Mouse (Mus musculus): ENCODE data around the gene Fam209.

Fam209 gene

GRCm38 (mm10) chr2:172472318-172472717 is at the start of gene Fam209:
TSS of gene Fam209 (plus strand) at chr2:172472520.
- in situ Hi-C loops (cut with MseI, MboI): loop anchor here in 1 of 2 experiments (10.0 kb wide), 1 partner anchor 302 kb away; no protein-coding TSS in a partner anchor

- in situ Hi-C loops (cut with MseI, MboI): no loop called here
These were observed 41.7 kb upstream of the Fam209 start for GRCm38 (mm10) chr2:172430609-172431008.

DNA sequence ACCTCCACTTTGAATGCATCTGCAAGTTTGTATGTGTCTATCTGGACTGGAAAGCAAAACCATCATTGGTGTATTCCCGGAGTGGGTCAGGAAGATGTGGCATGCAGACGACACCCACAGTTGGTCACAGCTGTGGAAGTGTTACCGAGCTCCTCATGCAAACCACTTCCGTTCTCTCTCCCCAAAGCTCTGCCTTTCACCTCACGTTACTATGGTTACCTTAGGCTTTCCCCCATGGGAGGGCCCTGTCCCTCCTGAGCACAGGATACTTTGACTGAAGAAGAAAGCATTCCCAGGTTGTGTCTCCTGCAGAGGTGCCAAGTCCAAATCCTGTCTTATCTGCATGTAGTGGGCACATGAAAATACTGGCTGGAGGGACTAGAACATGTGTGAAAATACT is 38.6 kb upstream of the Fam209 start:
- in situ Hi-C loops (cut with MseI, MboI): no loop called here

DNA sequence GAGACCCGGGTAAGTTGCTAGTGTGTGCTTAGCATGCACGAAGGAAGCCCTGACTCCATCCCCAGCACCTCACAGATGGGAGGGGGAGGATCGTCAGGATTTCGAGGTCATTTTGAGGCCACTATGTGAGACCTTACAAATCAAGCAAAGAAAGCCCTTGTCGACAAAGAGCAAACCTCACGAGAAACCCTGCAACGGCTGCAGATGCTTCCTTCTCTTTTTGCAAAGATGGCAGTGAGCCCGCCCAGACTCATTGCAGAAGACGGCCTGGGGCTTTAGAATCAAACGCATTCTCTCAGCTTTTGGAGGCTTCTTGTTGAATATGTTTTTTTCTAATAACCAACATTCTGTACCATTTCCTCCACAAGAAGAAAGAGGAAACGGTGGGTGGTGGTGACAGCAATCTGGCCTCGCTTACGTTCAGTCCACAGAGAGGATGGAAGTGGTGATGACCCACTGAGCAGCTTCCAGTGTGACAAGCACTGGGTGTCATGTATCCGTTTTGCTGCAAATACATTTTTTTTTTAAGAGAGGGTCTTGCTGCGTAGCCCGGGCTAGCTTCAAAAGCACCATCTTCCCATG is 34.9 kb upstream of the Fam209 start:
- in situ Hi-C loops (cut with MseI, MboI): no loop called here

GRCm38 (mm10) chr2:172439843-172440639 is 32.3 kb upstream of the Fam209 start, which contains the start of gene Rtf2:
TSS of gene Rtf2 (plus strand) at chr2:172440556.
- in situ Hi-C loops (cut with MseI, MboI): no loop called here

DNA sequence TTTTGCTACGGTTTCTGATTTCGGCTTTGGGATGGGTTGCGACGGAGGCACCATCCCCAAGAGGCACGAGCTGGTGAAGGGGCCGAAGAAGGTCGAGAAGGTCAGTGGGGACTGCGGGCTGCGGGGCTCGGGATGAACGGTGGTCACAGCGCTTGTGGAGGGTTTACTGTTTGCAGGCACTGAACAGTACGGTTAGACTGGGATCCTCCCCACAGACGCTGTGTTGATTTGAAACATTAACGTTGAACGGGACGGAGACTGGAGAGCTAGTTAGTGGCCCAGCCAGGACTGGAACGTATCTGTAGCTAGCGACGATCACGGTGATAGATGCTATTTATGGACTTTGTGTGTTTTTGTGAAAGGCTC is 31.7 kb upstream of the Fam209 start:
- in situ Hi-C loops (cut with MseI, MboI): no loop called here

- in situ Hi-C loops (cut with MseI, MboI): no loop called here
These were observed 31.1 kb upstream of the Fam209 start for GRCm38 (mm10) chr2:172441176-172441575.

GRCm38 (mm10) chr2:172445617-172446016 is 26.7 kb upstream of the Fam209 start:
- in situ Hi-C loops (cut with MseI, MboI): no loop called here

DNA sequence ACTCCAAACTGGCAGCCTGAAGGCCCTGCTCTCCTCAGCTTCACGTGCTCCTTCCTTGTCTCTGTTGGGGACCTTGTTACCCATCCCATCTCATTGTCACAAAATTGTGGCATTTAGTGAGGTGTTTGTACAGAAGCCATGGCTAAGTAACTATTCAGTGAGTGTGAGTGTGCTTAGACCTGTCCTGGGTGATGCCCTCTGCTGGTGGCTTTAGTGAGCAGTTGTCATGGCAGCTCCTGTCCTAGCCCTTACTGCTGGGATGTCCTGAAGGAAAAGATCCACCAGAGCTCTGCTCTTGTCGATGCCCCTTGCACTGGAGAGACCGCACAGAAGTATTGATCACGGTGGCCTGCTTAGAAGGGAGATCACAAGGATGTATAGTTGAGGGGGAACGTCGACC is 25.0 kb upstream of the Fam209 start:
- in situ Hi-C loops (cut with MseI, MboI): no loop called here

GRCm38 (mm10) chr2:172448329-172448728 is 24.0 kb upstream of the Fam209 start:
- in situ Hi-C loops (cut with MseI, MboI): no loop called here

- in situ Hi-C loops (cut with MseI, MboI): no loop called here
These were observed 21.7 kb upstream of the Fam209 start for GRCm38 (mm10) chr2:172450640-172451039.

DNA sequence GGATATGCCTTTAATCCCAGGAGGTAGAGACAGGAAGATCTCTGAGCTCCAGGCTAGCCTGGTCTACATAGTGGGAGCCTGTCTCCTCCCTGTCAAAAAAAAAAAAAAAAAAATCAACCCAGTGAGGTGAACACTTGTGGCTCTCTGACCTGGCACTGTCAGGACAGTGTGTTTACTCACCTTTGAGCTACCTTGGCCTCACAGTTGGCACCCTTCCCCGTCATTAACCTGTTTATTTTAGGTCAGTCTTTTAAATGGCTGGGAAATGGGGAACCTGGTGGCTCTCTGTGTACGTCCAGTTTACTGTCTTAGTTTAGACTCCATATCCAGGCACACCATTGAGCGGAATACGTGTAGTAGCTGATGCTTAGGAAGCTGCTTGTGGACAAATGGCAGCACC is 20.3 kb upstream of the Fam209 start:
- in situ Hi-C loops (cut with MseI, MboI): no loop called here

DNA sequence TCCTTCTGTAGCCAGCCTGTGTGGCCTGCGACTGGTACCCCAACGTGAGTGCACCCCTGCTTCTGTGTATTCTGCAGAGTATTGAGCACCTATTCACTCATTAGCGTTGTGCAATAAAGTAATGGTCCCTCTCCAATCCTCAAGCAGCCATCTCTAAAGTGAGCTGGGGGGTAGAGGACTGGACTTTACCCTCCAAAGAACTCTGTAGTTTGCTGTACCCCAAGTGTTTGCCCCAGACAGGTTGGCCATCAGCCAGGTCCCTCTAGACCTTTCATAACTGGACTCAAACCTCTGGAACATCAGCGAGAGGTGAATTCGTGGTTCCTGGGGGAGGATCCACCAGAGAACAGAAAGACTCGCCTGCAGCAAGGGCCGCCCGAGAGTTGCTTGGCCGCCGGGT is 19.9 kb upstream of the Fam209 start:
- in situ Hi-C loops (cut with MseI, MboI): no loop called here

DNA sequence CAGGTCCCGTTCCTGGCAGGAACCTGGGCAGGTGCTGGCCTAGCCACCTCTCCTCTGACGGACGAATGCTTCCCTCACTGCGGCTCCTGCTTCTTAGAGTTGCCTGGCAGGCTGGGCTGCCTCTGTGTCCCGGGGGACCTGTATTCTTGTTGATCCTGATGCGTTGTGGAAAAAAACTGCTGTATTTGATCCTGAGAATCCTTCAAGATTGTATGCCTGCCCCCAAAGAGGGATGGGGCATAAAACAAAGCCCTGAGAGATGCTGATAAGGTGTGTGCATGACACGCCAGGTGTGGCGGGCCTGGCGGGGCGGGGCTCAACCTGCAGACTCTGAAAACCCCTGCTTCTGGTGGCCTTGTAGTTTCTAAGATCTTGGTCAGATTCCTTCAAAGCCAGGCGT is 13.8 kb upstream of the Fam209 start, which contains the start of gene Gcnt7:
TSS of gene Gcnt7 (minus strand) at position 101 of the 400 bp plus-strand sequence.
- in situ Hi-C loops (cut with MseI, MboI): no loop called here

DNA sequence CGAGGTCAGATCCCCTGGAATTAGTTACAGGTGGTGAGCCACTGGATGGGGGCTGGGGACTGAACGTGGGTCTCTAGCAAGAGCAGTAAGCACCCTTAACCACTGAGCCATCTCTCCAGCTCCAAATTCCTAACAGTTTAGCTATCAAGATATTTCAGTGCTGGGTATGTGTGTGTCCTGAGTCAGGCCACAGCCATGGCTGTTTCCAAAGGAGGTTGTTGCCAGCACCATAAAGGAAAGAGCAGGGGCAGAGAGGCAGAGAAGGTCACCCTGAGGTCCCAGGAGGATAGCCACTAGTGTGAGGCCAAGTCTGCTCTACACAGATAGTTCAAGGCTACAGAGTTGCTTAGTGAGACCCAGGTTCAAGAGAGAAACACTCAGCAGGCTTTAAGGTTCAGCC is 11.7 kb upstream of the Fam209 start:
- in situ Hi-C loops (cut with MseI, MboI): no loop called here

GRCm38 (mm10) chr2:172462813-172463212 is 9.5 kb upstream of the Fam209 start:
- in situ Hi-C loops (cut with MseI, MboI): no loop called here

- in situ Hi-C loops (cut with MseI, MboI): no loop called here
These were observed 5.7 kb upstream of the Fam209 start for GRCm38 (mm10) chr2:172466427-172467132.

DNA sequence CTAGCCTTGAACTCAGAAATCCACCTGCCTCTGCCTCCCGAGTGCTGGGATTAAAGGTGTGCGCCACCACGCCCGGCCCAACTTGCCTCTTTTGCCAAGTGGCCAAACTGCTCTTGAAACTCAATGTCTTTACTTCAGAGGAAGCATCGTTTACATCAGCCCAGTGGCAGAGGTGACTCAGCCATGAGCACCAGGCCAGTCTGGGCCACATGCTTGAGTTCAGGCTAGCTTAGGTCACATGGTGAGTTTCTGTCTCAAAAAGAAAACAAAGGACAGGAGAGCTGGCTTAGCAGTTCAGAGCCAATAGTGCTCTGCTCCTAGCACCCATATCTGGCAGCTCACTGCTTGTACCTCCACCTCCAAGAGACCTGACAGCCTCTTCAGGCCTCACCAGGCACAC is 5.1 kb upstream of the Fam209 start:
- in situ Hi-C loops (cut with MseI, MboI): no loop called here

DNA sequence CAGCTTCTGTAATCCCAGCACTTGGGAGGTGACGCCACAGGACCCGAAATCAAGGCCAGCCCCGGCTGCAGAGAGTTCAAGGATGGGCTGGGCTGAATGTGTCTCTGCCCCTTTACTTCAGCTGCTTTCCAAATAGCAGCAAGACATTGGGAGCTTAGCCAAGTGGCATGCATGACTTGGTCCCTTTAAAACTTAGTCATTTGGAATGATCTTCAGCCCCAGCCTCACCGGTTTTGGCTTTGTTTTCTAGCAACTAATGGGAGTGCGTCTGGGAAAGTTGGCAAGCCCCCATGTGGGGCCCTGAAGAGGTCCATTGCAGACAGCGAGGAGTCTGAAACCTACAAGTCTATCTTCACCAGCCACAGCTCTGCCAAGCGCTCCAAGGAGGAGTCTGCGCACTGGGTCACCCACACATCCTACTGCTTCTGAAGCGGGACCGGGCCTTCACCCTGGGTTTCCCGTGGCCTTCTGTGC is 3.9 kb upstream of the Fam209 start:
- in situ Hi-C loops (cut with MseI, MboI): no loop called here

GRCm38 (mm10) chr2:172473591-172473990 is 1.3 kb downstream of the Fam209 start:
- in situ Hi-C loops (cut with MseI, MboI): loop anchor here in 1 of 2 experiments (10.0 kb wide), 1 partner anchor 301 kb away; no protein-coding TSS in a partner anchor

- in situ Hi-C loops (cut with MseI, MboI): loop anchor here (5.0 to 10.0 kb wide), 3 partner anchors 67 to 302 kb away; no protein-coding TSS in a partner anchor
These were observed 2.6 kb downstream of the Fam209 start for GRCm38 (mm10) chr2:172474970-172475369.

GRCm38 (mm10) chr2:172476707-172477260 is 4.5 kb downstream of the Fam209 start:
- in situ Hi-C loops (cut with MseI, MboI): loop anchor here (5.0 to 10.0 kb wide), 3 partner anchors 66 to 301 kb away; no protein-coding TSS in a partner anchor
